Mouse (Mus musculus) MEL (cell line): ENCODE data around the gene Zfp513. TPM values are rescaled to one million over a fixed set of nuclear protein-coding genes. Genes with fewer than 3 reads are reported as not detected.
A peak's percentile ranks its signal among the peaks of the same experiment; 100 is the strongest.

Experiments used
- DNase-seq: peaks from one replicate; pipeline ENCODE4 v3.0.0; 2011; ENCODE audit warnings: low read depth, low spot score
- H3K27ac ChIP-seq: 2 replicates; pipeline ENCODE4 v1.5.1; 2012; ENCODE audit warnings: low read depth, mild to moderate bottlenecking, control low read depth, low read length, moderate library complexity; ENCODE audit not compliant: control insufficient read depth
- H3K27me3 ChIP-seq, 2 experiments: fragments of 150-350 bp in 1 of 2; sonication (generic) in 1 of 2; 2 replicates each; pipeline ENCODE4 v1.6.1; 2012; ENCODE audit warnings: low read length in 2 of 2, mild to moderate bottlenecking in 2 of 2, improper control_type of control experiment in 1 of 2, moderate library complexity in 1 of 2; ENCODE audit not compliant: insufficient read depth in 2 of 2, control insufficient read depth in 1 of 2
- H3K36me3 ChIP-seq, 2 experiments: 2 replicates each; pipeline ENCODE4 v1.6.1; 2012 to 2014; ENCODE audit warnings: low read length in 2 of 2, improper control_type of control experiment in 1 of 2, inconsistent platforms in 1 of 2, mild to moderate bottlenecking in 1 of 2; ENCODE audit not compliant: insufficient read depth in 2 of 2, control insufficient read depth in 1 of 2
- H3K4me1 ChIP-seq, 2 experiments: fragments of 150-350 bp in 1 of 2; sonication (generic) in 1 of 2; 2 replicates each; pipeline ENCODE4 v1.6.1; 2012; ENCODE audit warnings: low read length in 2 of 2, improper control_type of control experiment in 1 of 2, mild to moderate bottlenecking in 1 of 2; ENCODE audit not compliant: insufficient read depth in 2 of 2, control insufficient read depth in 1 of 2
- H3K4me3 ChIP-seq, 2 experiments: fragments of 150-350 bp in 1 of 2; sonication (generic) in 1 of 2; 2 replicates each; pipeline ENCODE4 v1.5.1; 2012; ENCODE audit warnings: low read depth in 2 of 2, low read length in 2 of 2, mild to moderate bottlenecking in 2 of 2, moderate library complexity in 2 of 2, control low read depth in 1 of 2, improper control_type of control experiment in 1 of 2; ENCODE audit not compliant: control insufficient read depth in 1 of 2, insufficient read depth in 1 of 2
- H3K79me2 ChIP-seq: 2 replicates; pipeline ENCODE4 v1.6.1; 2012; ENCODE audit warnings: mild to moderate bottlenecking, low read length, moderate library complexity; ENCODE audit not compliant: control insufficient read depth, poor library complexity, insufficient read depth
- H3K9ac ChIP-seq: 2 replicates; pipeline ENCODE4 v1.6.1; 2012; ENCODE audit warnings: low read depth, mild to moderate bottlenecking, control low read depth, low read length, moderate library complexity; ENCODE audit not compliant: control insufficient read depth, poor library complexity, severe bottlenecking
- H3K9me3 ChIP-seq: fragments of 150-350 bp; sonication (generic); replicated peaks from 2 replicates; pipeline ENCODE4 v1.6.1; 2012; ENCODE audit warnings: mild to moderate bottlenecking, low read length, improper control_type of control experiment, moderate library complexity; ENCODE audit not compliant: insufficient read depth
- CHD1 ChIP-seq: IDR thresholded peaks from 2 replicates; pipeline ENCODE4 v1.6.1; 2012; ENCODE audit warnings: low read depth, mild to moderate bottlenecking, inconsistent platforms, low read length, improper control_type of control experiment
- CTCF ChIP-seq, 3 experiments: IDR thresholded peaks in 2 of 3; conservative IDR thresholded peaks in 1 of 3; 2 replicates each; pipeline ENCODE4 v1.5.1; 2011 to 2012; ENCODE audit warnings: low read length in 3 of 3, low read depth in 2 of 3, mild to moderate bottlenecking in 2 of 3, improper control_type of control experiment in 1 of 3, inconsistent platforms in 1 of 3, mixed read lengths in 1 of 3, moderate library complexity in 1 of 3; ENCODE audit not compliant: control insufficient read depth in 1 of 3, insufficient read depth in 1 of 3, poor library complexity in 1 of 3, severe bottlenecking in 1 of 3
- ELF1 ChIP-seq: IDR thresholded peaks from 2 replicates; pipeline ENCODE4 v1.6.1; 2014; ENCODE audit warnings: low read depth, mild to moderate bottlenecking, inconsistent platforms, low read length, improper control_type of control experiment, moderate library complexity
- EP300 ChIP-seq, 2 experiments: IDR thresholded peaks; 2 replicates each; pipeline ENCODE4 v1.6.1; 2011; ENCODE audit warnings: improper control_type of control experiment in 2 of 2, low read length in 2 of 2, low read depth in 1 of 2, mild to moderate bottlenecking in 1 of 2
- ETS1 ChIP-seq: IDR thresholded peaks from 2 replicates; pipeline ENCODE4 v1.6.1; 2012; ENCODE audit warnings: low read depth, mild to moderate bottlenecking, inconsistent platforms, low read length, improper control_type of control experiment, moderate library complexity
- GABPA ChIP-seq: IDR thresholded peaks from 2 replicates; pipeline ENCODE4 v1.6.1; 2012; ENCODE audit warnings: low read depth, mild to moderate bottlenecking, inconsistent platforms, low read length, improper control_type of control experiment, moderate library complexity
- GATA1 ChIP-seq: IDR thresholded peaks from 2 replicates; pipeline ENCODE4 v1.6.1; 2011; ENCODE audit warnings: low read depth, low read length, improper control_type of control experiment
- HCFC1 ChIP-seq: IDR thresholded peaks from 2 replicates; pipeline ENCODE4 v1.6.1; 2012; ENCODE audit warnings: low read depth, mild to moderate bottlenecking, inconsistent platforms, low read length, improper control_type of control experiment, moderate library complexity
- JUND ChIP-seq: IDR thresholded peaks from 2 replicates; pipeline ENCODE4 v1.6.1; 2011; ENCODE audit warnings: low read depth, mild to moderate bottlenecking, improper control_type of control experiment, low read length
- KAT2A ChIP-seq: conservative IDR thresholded peaks from 2 replicates; pipeline ENCODE4 v1.6.1; 2012; ENCODE audit warnings: low read depth, low read length, improper control_type of control experiment, inconsistent platforms
- MAFK ChIP-seq: IDR thresholded peaks from 2 replicates; pipeline ENCODE4 v1.6.1; 2011; ENCODE audit warnings: low read depth, mild to moderate bottlenecking, low read length, improper control_type of control experiment, borderline replicate concordance
- MAX ChIP-seq: IDR thresholded peaks from 2 replicates; pipeline ENCODE4 v1.6.1; 2011; ENCODE audit warnings: low read length, improper control_type of control experiment
- MEF2A ChIP-seq: IDR thresholded peaks from 2 replicates; pipeline ENCODE4 v1.6.1; 2014; ENCODE audit warnings: low read depth, mild to moderate bottlenecking, inconsistent platforms, low read length, improper control_type of control experiment; ENCODE audit not compliant: poor library complexity, insufficient replicate concordance, severe bottlenecking; ENCODE audit errors: extremely low read depth
- MXI1 ChIP-seq: IDR thresholded peaks from 2 replicates; pipeline ENCODE4 v1.6.1; 2011; ENCODE audit warnings: mild to moderate bottlenecking, low read depth, low read length, improper control_type of control experiment
- MYB ChIP-seq: IDR thresholded peaks from 2 replicates; pipeline ENCODE4 v1.6.1; 2011; ENCODE audit warnings: mild to moderate bottlenecking, low read depth, low read length, improper control_type of control experiment
- NELFE ChIP-seq: IDR thresholded peaks from 2 replicates; pipeline ENCODE4 v1.6.1; 2011; ENCODE audit warnings: low read depth, low read length, improper control_type of control experiment
- NRF1 ChIP-seq: IDR thresholded peaks from 2 replicates; pipeline ENCODE4 v1.6.1; 2014; ENCODE audit warnings: low read depth, mild to moderate bottlenecking, inconsistent platforms, low read length, improper control_type of control experiment, moderate library complexity; ENCODE audit not compliant: poor library complexity, insufficient read depth, severe bottlenecking
- POLR2A ChIP-seq, 2 experiments: IDR thresholded peaks; 2 replicates each; pipeline ENCODE4 v1.6.1; 2011 to 2012; ENCODE audit warnings: low read length in 2 of 2, mild to moderate bottlenecking in 2 of 2, control low read depth in 1 of 2, improper control_type of control experiment in 1 of 2, low read depth in 1 of 2, moderate library complexity in 1 of 2; ENCODE audit not compliant: control insufficient read depth in 1 of 2, insufficient read depth in 1 of 2, poor library complexity in 1 of 2
- POLR2AphosphoS2 ChIP-seq: IDR thresholded peaks from 2 replicates; pipeline ENCODE4 v1.6.1; 2011; ENCODE audit warnings: low read length, improper control_type of control experiment
- RAD21 ChIP-seq: IDR thresholded peaks from 2 replicates; pipeline ENCODE4 v1.6.1; 2011; ENCODE audit warnings: mild to moderate bottlenecking, low read depth, low read length, improper control_type of control experiment
- RCOR1 ChIP-seq: IDR thresholded peaks from 2 replicates; pipeline ENCODE4 v1.6.1; 2012; ENCODE audit warnings: low read depth, mild to moderate bottlenecking, inconsistent platforms, low read length, improper control_type of control experiment
- SIN3A ChIP-seq: IDR thresholded peaks from 2 replicates; pipeline ENCODE4 v1.6.1; 2012; ENCODE audit warnings: low read length, improper control_type of control experiment, inconsistent platforms
- TCF12 ChIP-seq: IDR thresholded peaks from 2 replicates; pipeline ENCODE4 v1.6.1; 2014; ENCODE audit warnings: low read depth, mild to moderate bottlenecking, inconsistent platforms, low read length, improper control_type of control experiment, moderate library complexity
- UBTF ChIP-seq: IDR thresholded peaks from 2 replicates; pipeline ENCODE4 v1.6.1; 2012; ENCODE audit warnings: low read depth, mild to moderate bottlenecking, inconsistent platforms, low read length, improper control_type of control experiment, moderate library complexity, borderline replicate concordance; ENCODE audit not compliant: insufficient read depth
- USF1 ChIP-seq: IDR thresholded peaks from 2 replicates; pipeline ENCODE4 v1.6.1; 2014; ENCODE audit warnings: low read depth, mild to moderate bottlenecking, inconsistent platforms, low read length, improper control_type of control experiment, moderate library complexity
- USF2 ChIP-seq, 2 experiments: IDR thresholded peaks; 2 replicates each; pipeline ENCODE4 v1.6.1; 2011 to 2012; ENCODE audit warnings: improper control_type of control experiment in 2 of 2, low read length in 2 of 2, borderline replicate concordance in 1 of 2, inconsistent platforms in 1 of 2, low read depth in 1 of 2, mild to moderate bottlenecking in 1 of 2; ENCODE audit not compliant: insufficient read depth in 1 of 2
- ZKSCAN1 ChIP-seq: IDR thresholded peaks from 2 replicates; pipeline ENCODE4 v1.6.1; 2012; ENCODE audit warnings: low read depth, mild to moderate bottlenecking, inconsistent platforms, low read length, improper control_type of control experiment, moderate library complexity
- ZMIZ1 ChIP-seq: IDR thresholded peaks from 2 replicates; pipeline ENCODE4 v1.6.1; 2012; ENCODE audit warnings: low read depth, mild to moderate bottlenecking, inconsistent platforms, low read length, improper control_type of control experiment, moderate library complexity
- ZNF384 ChIP-seq: IDR thresholded peaks from 2 replicates; pipeline ENCODE4 v1.6.1; 2012; ENCODE audit warnings: low read depth, mild to moderate bottlenecking, inconsistent platforms, low read length, improper control_type of control experiment
- polyA plus RNA-seq, 2 experiments: library from polyadenylated mRNA; stranded (reverse) in 1 of 2; unstranded in 1 of 2; fragments of >175 nt in 1 of 2; fragments of >200 nt in 1 of 2; gene quantifications; 2 replicates each; pipeline versions ENCODE4 v1.2.1 to v1.2.4; 2012; ENCODE audit warnings: low replicate concordance in 2 of 2, low read depth in 1 of 2; ENCODE audit not compliant: insufficient read length in 2 of 2, insufficient read depth in 1 of 2, missing spikeins in 1 of 2
- total RNA-seq: library from RNA; depleted of rRNA; stranded (reverse); fragments of 300-350 nt; gene quantifications from 2 replicates; pipeline ENCODE4 v1.2.3, GENCODE M21; 2012

Gene Zfp513
- total and polyA plus RNA-seq, 3 experiments: 7.0 to 15.2 TPM; not detected in 1

GRCm38 (mm10) chr5:31221304-31221945 is 19.3 kb upstream of the Zfp513 start (continued):
- peak; percentile 73 for TF ChIP-seq HCFC1
- peak; percentile 68 for TF ChIP-seq ZNF384
- no peak for TF ChIP-seq EP300 (IDR thresholded peaks at IDR 0.05; ENCODE audit: low read depth in 1 of 2, low read length in 2 of 2)
- TF ChIP-seq CTCF (IDR thresholded peaks at IDR 0.05 in 2 of 3, conservative IDR thresholded peaks at IDR 0.05 in 1 of 3; ENCODE audit: control insufficient read depth in 1 of 3, insufficient read depth in 1 of 3, low read depth in 2 of 3, low read length in 3 of 3, poor library complexity in 1 of 3, severe bottlenecking in 1 of 3): peak; percentile 75 to 90 (median 85)
- peak; percentile 42; the same call in 1 of the 2 replicates for TF ChIP-seq ETS1
- no peak; the same call in 1 of the 2 replicates for TF ChIP-seq TCF12
- no peak for TF ChIP-seq POLR2AphosphoS2
- TF ChIP-seq, all 39 proteins: peak for 15

DNA sequence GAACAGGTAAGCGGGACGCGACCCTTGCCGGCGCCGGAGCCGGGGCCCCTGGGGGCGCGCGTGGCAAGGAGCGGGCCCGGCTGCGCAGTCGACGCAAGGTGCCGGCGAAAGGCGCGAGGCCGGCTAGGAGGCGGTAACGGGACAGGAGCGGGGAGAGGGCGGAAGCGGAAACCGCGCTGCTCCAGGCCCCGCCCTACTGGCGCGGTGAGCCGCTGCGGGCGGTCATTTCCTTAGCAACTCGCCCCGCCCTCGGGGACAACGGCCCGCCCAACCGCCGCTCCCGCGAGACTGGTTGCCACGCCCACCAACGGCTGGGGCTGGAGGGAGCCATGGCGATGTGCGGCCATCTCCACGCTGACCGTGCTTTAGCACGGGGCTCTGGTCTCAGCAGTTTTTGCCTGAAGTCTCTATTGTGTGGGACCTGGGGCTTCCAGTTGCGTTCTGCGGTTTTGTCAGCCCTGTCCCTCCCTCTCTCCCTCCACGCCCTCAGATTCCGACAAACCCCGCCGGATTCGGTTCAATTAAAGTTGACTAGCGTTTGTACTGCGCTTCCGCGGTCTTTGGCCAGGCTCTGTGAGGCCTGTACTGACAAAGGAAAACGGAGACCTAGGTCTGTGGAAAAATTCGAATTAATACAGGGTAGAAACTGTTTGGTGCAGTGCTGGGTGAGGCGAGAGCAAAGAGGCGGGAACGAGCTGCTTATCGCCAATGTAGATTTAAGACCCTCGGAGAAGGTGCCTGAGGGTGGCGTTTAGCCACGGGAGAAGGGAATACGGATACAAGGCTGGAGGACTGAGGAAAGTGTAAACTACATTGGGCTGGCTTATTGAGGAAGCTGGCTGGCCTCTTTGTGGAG is 18.6 kb upstream of the Zfp513 start, which contains the start of gene Ppm1g:
Ppm1g (minus strand) TSS at position 240 of the 856 bp plus-strand sequence.
- H3K9ac ChIP-seq: peak within 1 kb of the TSS; percentile 95
- H3K4me3 ChIP-seq: peak within 1 kb of the TSS; percentile 74
- H3K27me3 ChIP-seq: no peaks in the 10 kb centered on the region
- DNase-seq: peak; percentile 99
- no peaks in the 10 kb centered on the region for H3K9me3 ChIP-seq
- H3K79me2 ChIP-seq: peaks cover 47% of the 10 kb centered on the region
- peaks cover 12 to 33% of the 10 kb centered on the region in 2 experiments for H3K36me3 ChIP-seq
- peak within 1 kb of the TSS; percentile 84 for H3K27ac ChIP-seq
- peaks cover 8 to 15% of the 10 kb centered on the region in 2 experiments for H3K4me1 ChIP-seq
- no peak for TF ChIP-seq RCOR1
- TF ChIP-seq JUND: no peak
- peak; percentile 73 for TF ChIP-seq TCF12
- peak; percentile 85 for TF ChIP-seq MYB
- TF ChIP-seq SIN3A: peak; percentile 95
- TF ChIP-seq CTCF (IDR thresholded peaks at IDR 0.05 in 2 of 3, conservative IDR thresholded peaks at IDR 0.05 in 1 of 3; ENCODE audit: control insufficient read depth in 1 of 3, insufficient read depth in 1 of 3, low read depth in 2 of 3, low read length in 3 of 3, poor library complexity in 1 of 3, severe bottlenecking in 1 of 3): peak in 1 of 3 experiments; percentile 15; a peak in 1 of 6 replicates
- TF ChIP-seq USF1: peak; percentile 10
- peak; percentile 58; the same call in 1 of the 2 replicates for TF ChIP-seq KAT2A
- peak; percentile 87 for TF ChIP-seq MAX
- peak; percentile 90 for TF ChIP-seq ELF1
- TF ChIP-seq HCFC1: peak; percentile 88
- TF ChIP-seq GABPA: no peak
- TF ChIP-seq POLR2A (IDR thresholded peaks at IDR 0.05; ENCODE audit: control insufficient read depth in 1 of 2, insufficient read depth in 1 of 2, low read depth in 1 of 2, low read length in 2 of 2, poor library complexity in 1 of 2): peak; percentile 82 to 99
- peak; percentile 99 for TF ChIP-seq NELFE
- TF ChIP-seq EP300 (IDR thresholded peaks at IDR 0.05; ENCODE audit: low read depth in 1 of 2, low read length in 2 of 2): peak in 1 of 2 experiments; percentile 41; a peak in 2 of 4 replicates
- TF ChIP-seq NRF1: 0 out of 2 replicates have a peak, but pooled peaks have one; percentile 36
- 0 out of 2 replicates have a peak, but pooled peaks have one; percentile 77 for TF ChIP-seq UBTF
- TF ChIP-seq ETS1: peak; percentile 37; the same call in 1 of the 2 replicates
- peak; percentile 99 for TF ChIP-seq POLR2AphosphoS2
- peak; percentile 98 for TF ChIP-seq ZMIZ1
- TF ChIP-seq MXI1: peak; percentile 88
- no peak for TF ChIP-seq RAD21
- no peak for TF ChIP-seq ZKSCAN1
- no peak for TF ChIP-seq USF2 (IDR thresholded peaks at IDR 0.05; ENCODE audit: borderline replicate concordance in 1 of 2, insufficient read depth in 1 of 2, low read depth in 1 of 2, low read length in 2 of 2)
- TF ChIP-seq CHD1: peak; percentile 10; the same call in 1 of the 2 replicates
- TF ChIP-seq MAFK: no peak
- TF ChIP-seq GATA1: peak; percentile 64
- no peak for TF ChIP-seq MEF2A
